Mouse (Mus musculus) duodenum, adult 2 months (tissue): ENCODE results near the gene Mlkl. TPM values are rescaled to one million over a fixed set of nuclear protein-coding genes. Genes with fewer than 3 reads are reported as not detected.

Source experiments
- polyA plus RNA-seq: library from polyadenylated mRNA; depleted of rRNA; stranded (reverse); fragments of >200 nt; gene quantifications from 2 replicates; pipeline ENCODE4 v1.2.3, GENCODE M21; 2012; ENCODE audit warnings: low replicate concordance; rRNA removed

Mlkl gene
- polyA plus RNA-seq = 0.27 and 1.1 TPM in 2 replicates

DNA sequence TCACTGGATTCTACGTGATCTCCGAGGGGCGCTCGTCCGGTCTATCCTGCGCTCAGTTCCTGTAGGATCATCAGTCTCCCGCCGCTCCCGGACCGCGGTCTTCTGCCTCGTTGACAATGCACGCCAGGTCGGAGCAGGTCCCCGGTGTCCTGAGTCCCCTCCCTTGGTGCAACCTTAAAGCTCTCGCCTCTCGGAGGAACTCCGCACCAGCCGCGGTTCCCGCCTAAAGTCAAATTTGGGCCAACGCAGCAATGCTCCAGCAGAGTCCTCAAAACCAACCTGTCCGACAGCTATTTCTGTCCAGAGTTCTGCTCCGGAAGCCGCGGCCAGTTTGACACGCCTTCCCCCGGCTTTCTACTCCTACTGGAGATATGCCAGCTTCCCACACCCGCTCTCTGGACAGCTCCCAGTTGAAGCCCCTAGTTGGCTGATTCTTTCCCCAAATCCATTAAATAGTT, at the start of gene Mlkl:
Gene Mlkl (minus strand): TSS at position 288 of the 458 bp plus-strand sequence.

DNA sequence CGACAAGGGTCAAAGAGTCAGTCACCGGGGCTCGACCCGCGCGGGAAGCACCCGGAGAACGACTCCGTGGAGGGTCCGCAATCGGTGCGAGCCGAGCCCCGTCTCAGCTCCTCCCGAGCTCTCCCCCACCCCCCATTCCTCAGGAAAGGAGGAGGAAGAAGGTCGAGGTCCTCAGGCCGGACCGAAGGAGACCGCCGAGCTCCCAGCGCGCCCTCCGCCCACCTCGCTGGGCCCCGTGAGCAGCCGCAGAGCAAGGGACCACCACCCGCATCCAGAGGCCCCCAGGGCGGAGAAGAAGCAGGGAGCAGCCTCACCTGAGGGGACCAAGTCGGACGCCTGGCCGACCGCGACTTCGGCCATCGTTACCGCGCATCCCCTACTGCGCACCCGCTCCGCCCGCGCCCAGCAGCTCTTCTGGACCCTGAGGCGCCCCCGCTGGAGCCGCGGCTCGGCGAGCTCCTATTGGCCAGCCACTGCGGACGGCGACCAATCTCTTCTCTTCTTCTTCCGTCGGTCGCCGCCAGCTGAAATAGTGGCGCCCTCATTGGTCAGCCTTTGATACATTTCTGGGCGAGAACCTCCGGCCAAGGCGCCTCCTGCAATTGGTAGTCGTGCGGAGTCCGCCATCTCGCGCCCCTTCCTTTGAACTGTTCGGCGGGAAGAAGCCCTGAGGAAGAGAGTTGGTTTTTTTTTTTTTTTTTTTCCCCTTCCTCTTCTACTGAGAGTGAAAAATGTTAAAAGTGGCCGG, 38.0 kb downstream of the Mlkl start, which contains the start of gene Rfwd3:
Gene Rfwd3 (minus strand): TSS at position 402 of the 748 bp plus-strand sequence.

Other genes with a start within 250 kb of the Mlkl start
- not detected in 2 replicates for gene Clec18a, start 245.8 kb downstream of the Mlkl start, polyA plus RNA-seq
- gene Pdpr, start 243.5 kb downstream of the Mlkl start, polyA plus RNA-seq = 0.72 and 5.9 TPM in 2 replicates
- gene Glg1, start 79.0 kb downstream of the Mlkl start, polyA plus RNA-seq = 13.3 and 14.2 TPM in 2 replicates
- gene Rfwd3, start 38.0 kb downstream of the Mlkl start, polyA plus RNA-seq = 3.4 and 4.2 TPM in 2 replicates
- 0.05 and 2.0 TPM in 2 replicates for gene Fa2h, start 55.6 kb upstream of the Mlkl start, polyA plus RNA-seq
- 1.5 and 2.7 TPM in 2 replicates for gene Wdr59, start 183.9 kb upstream of the Mlkl start, polyA plus RNA-seq
- gene Znrf1, start 197.9 kb upstream of the Mlkl start, polyA plus RNA-seq = 30.9 and 37.7 TPM in 2 replicates